Mouse (Mus musculus) hindbrain, embryonic 12.5 days (tissue): ENCODE data around the gene BC029722. TPM values are rescaled to one million over a fixed set of nuclear protein-coding genes. Genes with fewer than 3 reads are reported as not detected.
"Not testable (repeated sequence)": the region's sequence is repeated elsewhere in the genome, so short reads cannot be mapped to it uniquely, and the experiment has no call there.

Source experiments
- ATAC-seq: fragments of 200-750 bp; cut with Nextera tagmentation; 2 replicates; pipeline ENCODE4 v1.8.0; 2017; ENCODE audit warnings: moderate TSS enrichment; ENCODE audit not compliant: low FRiP score
- H3K27ac ChIP-seq: fragments of 300-500 bp; sonication (generic); 2 replicates; pipeline ENCODE4 v1.5.1; 2016; ENCODE audit warnings: mild to moderate bottlenecking
- H3K27me3 ChIP-seq: fragments of 300-500 bp; sonication (generic); 2 replicates; pipeline ENCODE4 v1.6.1; 2016; ENCODE audit warnings: mild to moderate bottlenecking
- H3K36me3 ChIP-seq: fragments of 300-500 bp; sonication (generic); 2 replicates; pipeline ENCODE4 v1.6.1; 2016; ENCODE audit warnings: mild to moderate bottlenecking
- H3K4me1 ChIP-seq: fragments of 300-500 bp; sonication (generic); 2 replicates; pipeline ENCODE4 v1.6.1; 2016
- H3K4me2 ChIP-seq: fragments of 300-500 bp; sonication (generic); replicated peaks from 2 replicates; pipeline ENCODE4 v1.6.1; 2016; ENCODE audit warnings: mild to moderate bottlenecking
- H3K4me3 ChIP-seq: fragments of 300-500 bp; sonication (generic); 2 replicates; pipeline ENCODE4 v1.5.1; 2016; ENCODE audit warnings: mild to moderate bottlenecking
- H3K9ac ChIP-seq: fragments of 300-500 bp; sonication (generic); 2 replicates; pipeline ENCODE4 v1.6.1; 2016; ENCODE audit warnings: mild to moderate bottlenecking, moderate library complexity
- H3K9me3 ChIP-seq: fragments of 300-500 bp; sonication (generic); replicated peaks from 2 replicates; pipeline ENCODE4 v1.6.1; 2016; ENCODE audit warnings: mild to moderate bottlenecking
- WGBS: fragments of 180-500 bp; shearing (Covaris S2); methylation state at CpG from one replicate; pipeline ENCODE4 v1.1.7; 2016; 5-methylcytosine and 5-hydroxymethylcytosine counted together
- polyA plus RNA-seq: library from polyadenylated mRNA; unstranded; fragments of >200 nt; fragmentation: Nextera tagmentation; extraction: Ambion mirVana; gene quantifications from 2 replicates; pipeline ENCODE4 v1.2.1, GENCODE M21; 2016

The BC029722 gene
- polyA plus RNA-seq, 1 experiment from 2014 or later: 17.1 TPM

- WGBS: 72% methylated on average over 9 of the region's 9 CpGs
Measured at GRCm38 (mm10) chr2:155834732-155835131, 15.5 kb upstream of the BC029722 start, which contains the start of gene Fam83c. Fam83c (minus strand) TSS chr2:155834854.

GRCm38 (mm10) chr2:155832087-155832486 lies 12.9 kb upstream of the BC029722 start:
- not testable (repeated sequence) for H3K4me1 ChIP-seq, ATAC-seq, H3K9ac ChIP-seq, H3K27me3 ChIP-seq, H3K9me3 ChIP-seq, H3K27ac ChIP-seq, H3K36me3 ChIP-seq, H3K4me2 ChIP-seq, H3K4me3 ChIP-seq
- 63% methylated on average over 1 of the region's 1 CpGs for WGBS

More at GRCm38 (mm10) chr2:155834732-155835131, 15.5 kb upstream of the BC029722 start, which contains the start of gene Fam83c:
- Histone ChIP-seq H3K9me3 (no peaks in the 10 kb centered on the region), H3K4me3 (no peak within 1 kb of the TSS), H3K27ac (no peak within 1 kb of the TSS), H3K36me3 (no peaks in the 10 kb centered on the region), H3K9ac (no peak within 1 kb of the TSS), H3K4me2 (no peak within 1 kb of the TSS), H3K27me3 (0 out of 2 replicates have a peak, but pooled peaks cover 2% of the 10 kb centered on the region), H3K4me1 (no peaks in the 10 kb centered on the region)
- ATAC-seq: no peak

GRCm38 (mm10) chr2:155831302-155831701 lies 12.1 kb upstream of the BC029722 start:
- 0 out of 2 replicates have a peak, but pooled peaks cover 2% of the 10 kb centered on the region for H3K27me3 ChIP-seq
- H3K4me2 ChIP-seq: no peak overlapping the region
- WGBS: 57% methylated on average over 9 of the region's 9 CpGs
- no peak overlapping the region for H3K9ac ChIP-seq
- no peak overlapping the region for H3K27ac ChIP-seq
- H3K36me3 ChIP-seq: no peaks in the 10 kb centered on the region
- no peak overlapping the region for H3K4me3 ChIP-seq
- peaks cover 10% of the 10 kb centered on the region for H3K4me1 ChIP-seq
- ATAC-seq: no peak
- no peaks in the 10 kb centered on the region for H3K9me3 ChIP-seq

- 94% methylated on average over 8 of the region's 8 CpGs for WGBS
Measured at GRCm38 (mm10) chr2:155830841-155831240, 11.6 kb upstream of the BC029722 start.

GRCm38 (mm10) chr2:155826630-155827424 lies 7.6 kb upstream of the BC029722 start, which contains the start of gene Eif6:
Eif6 (minus strand) TSS chr2:155826925.
- Histone ChIP-seq H3K27me3 (no peaks in the 10 kb centered on the region), H3K4me1 (peaks cover 19% of the 10 kb centered on the region), H3K36me3 (peaks cover 20% of the 10 kb centered on the region), H3K27ac (peak within 1 kb of the TSS; percentile 73), H3K9me3 (no peaks in the 10 kb centered on the region), H3K9ac (peak within 1 kb of the TSS; percentile 76), H3K4me3 (peak within 1 kb of the TSS; percentile 67), H3K4me2 (peak within 1 kb of the TSS; percentile 94)
- 4% methylated on average over 27 of the region's 27 CpGs for WGBS
- peak; percentile 93 for ATAC-seq

More at GRCm38 (mm10) chr2:155830841-155831240, 11.6 kb upstream of the BC029722 start:
- peaks cover 11% of the 10 kb centered on the region for H3K4me1 ChIP-seq
- no peaks in the 10 kb centered on the region for H3K36me3 ChIP-seq
- no peak overlapping the region for H3K27ac ChIP-seq
- no peak overlapping the region for H3K4me3 ChIP-seq
- no peak overlapping the region for H3K9ac ChIP-seq
- no peak overlapping the region for H3K4me2 ChIP-seq
- H3K27me3 ChIP-seq: 0 out of 2 replicates have a peak, but pooled peaks cover 2% of the 10 kb centered on the region
- no peak for ATAC-seq
- H3K9me3 ChIP-seq: no peaks in the 10 kb centered on the region

- no peaks in the 10 kb centered on the region for H3K27me3 ChIP-seq
- peak overlapping the region; percentile 60 for H3K27ac ChIP-seq
- H3K9me3 ChIP-seq: no peaks in the 10 kb centered on the region
- H3K4me1 ChIP-seq: peaks cover 19% of the 10 kb centered on the region
- H3K4me3 ChIP-seq: peak overlapping the region; percentile 67
- peaks cover 26% of the 10 kb centered on the region for H3K36me3 ChIP-seq
- peak overlapping the region; percentile 94 for H3K4me2 ChIP-seq
- ATAC-seq: no peak
- peak overlapping the region; percentile 76 for H3K9ac ChIP-seq
- WGBS: 2% methylated on average over 52 of the region's 52 CpGs
Measured at GRCm38 (mm10) chr2:155825904-155826629, 6.8 kb upstream of the BC029722 start.

GRCm38 (mm10) chr2:155823722-155824121 lies 4.5 kb upstream of the BC029722 start:
- WGBS: 94% methylated on average over 8 of the region's 8 CpGs
- Histone ChIP-seq H3K9me3 (no peaks in the 10 kb centered on the region), H3K4me3 (no peak overlapping the region), H3K9ac (no peak overlapping the region), H3K36me3 (peaks cover 35% of the 10 kb centered on the region), H3K4me1 (peaks cover 30% of the 10 kb centered on the region), H3K27me3 (no peaks in the 10 kb centered on the region), H3K27ac (no peak overlapping the region), H3K4me2 (no peak overlapping the region)
- ATAC-seq: no peak

GRCm38 (mm10) chr2:155820779-155821178 lies 1.6 kb upstream of the BC029722 start:
- H3K9ac ChIP-seq: no peak overlapping the region
- no peak for ATAC-seq
- H3K9me3 ChIP-seq: no peaks in the 10 kb centered on the region
- no peak overlapping the region for H3K4me2 ChIP-seq
- H3K27me3 ChIP-seq: peaks cover 3% of the 10 kb centered on the region; the same call in 1 of the 2 replicates
- H3K4me1 ChIP-seq: peaks cover 29% of the 10 kb centered on the region
- H3K36me3 ChIP-seq: peaks cover 44% of the 10 kb centered on the region
- H3K27ac ChIP-seq: no peak overlapping the region
- WGBS: 93% methylated on average over 5 of the region's 5 CpGs
- no peak overlapping the region for H3K4me3 ChIP-seq

GRCm38 (mm10) chr2:155819449-155820251 lies 424 bp upstream of the BC029722 start:
- Histone ChIP-seq H3K36me3 (peaks cover 48% of the 10 kb centered on the region), H3K27me3 (peaks cover 3% of the 10 kb centered on the region; the same call in 1 of the 2 replicates), H3K9ac (peak overlapping the region; percentile 83), H3K4me3 (peak overlapping the region; percentile 50; the same call in 1 of the 2 replicates), H3K4me2 (peak overlapping the region; percentile 83), H3K9me3 (no peaks in the 10 kb centered on the region), H3K4me1 (peaks cover 22% of the 10 kb centered on the region), H3K27ac (peak overlapping the region; percentile 79)
- 66% methylated on average over 6 of the region's 6 CpGs for WGBS
- no peak; the same call in none of the 2 replicates for ATAC-seq

- Histone ChIP-seq H3K4me1 (peaks cover 22% of the 10 kb centered on the region), H3K27me3 (peaks cover 3% of the 10 kb centered on the region; the same call in 1 of the 2 replicates), H3K4me2 (peak overlapping the region; percentile 83), H3K9ac (peak overlapping the region; percentile 83), H3K27ac (peak overlapping the region; percentile 79), H3K9me3 (no peaks in the 10 kb centered on the region), H3K4me3 (peak overlapping the region; percentile 50), H3K36me3 (peaks cover 47% of the 10 kb centered on the region)
- ATAC-seq: peak; percentile 92
- WGBS: 3% methylated on average over 37 of the region's 37 CpGs
Measured at GRCm38 (mm10) chr2:155818596-155819391, 432 bp downstream of the BC029722 start.
